ENCODE assay signal across 9 mouse cellular contexts in genomic region chr5:77372778-77373177, GRCm38 (mm10). TPM values are rescaled to one million over a fixed set of nuclear protein-coding genes. Genes with fewer than 3 reads are reported as not detected.
DNase-seq lines count a peak whose midpoint lies in the region; ATAC-seq and TF ChIP-seq lines count a peak whose summit lies in the region.
"Had no signal": no experiment of that assay in that cellular context is flagged by ENCODE, and none has a peak within 500 bp of the region (broad histone marks: within the 10 kb centered on the region; RNA-seq: fewer than 3 reads in every experiment).

No protein-coding gene starts in this region.

- 27% methylated on average over 6 of the region's 6 CpGs for WGBS in spleen, adult 2 months
- WGBS in liver, embryonic 16.5 days (ENCODE audit: insufficient replicate concordance), result 29% methylated on average over 6 of the region's 6 CpGs

- no peaks in the 10 kb centered on the region for H3K27me3 ChIP-seq in spleen, adult 2 months (ENCODE audit: control insufficient read depth, insufficient read depth, low read length)
- no peaks in the 10 kb centered on the region for H3K27me3 ChIP-seq in liver, embryonic 16.5 days (ENCODE audit: control insufficient read depth, insufficient read depth, low read depth, low read length)

- no peak for TF ChIP-seq POLR2A in spleen, adult 2 months (IDR thresholded peaks at IDR 0.05; ENCODE audit: low read depth, low read length)

- peak; percentile 13; the same call in 1 of the 2 replicates for ATAC-seq in liver, embryonic 16.5 days (ENCODE audit: low read depth)

- peak; percentile 37 for DNase-seq in embryo, embryonic 11 days
- no peak for DNase-seq in embryo, embryonic 10 days (ENCODE audit: low spot score)
- DNase-seq in spleen, adult 2 months (ENCODE audit: low read depth in 1 of 2, low spot score in 2 of 2), result peak; percentile 21 to 29
- DNase-seq in spleen, postnatal 14 days (ENCODE audit: low spot score in 2 of 2), result no peak
- no peak for DNase-seq in urinary bladder, postnatal 4 days (ENCODE audit: low spot score in 2 of 2)
- no peak for DNase-seq in frontal cortex, postnatal 25 days (ENCODE audit: low spot score in 2 of 2)
- no peak for DNase-seq in urinary bladder, postnatal 25 days (ENCODE audit: low spot score)

- TF ChIP-seq CTCF in spleen, adult 2 months (IDR thresholded peaks at IDR 0.05; ENCODE audit: extremely low read depth, insufficient read depth, insufficient read length, insufficient replicate concordance), result no peak

- H3K4me3 ChIP-seq in spleen, adult 2 months (ENCODE audit: extremely low read depth, insufficient read depth, insufficient read length), result no peak overlapping the region
- H3K4me3 ChIP-seq in liver, embryonic 16.5 days (ENCODE audit: low read depth, low read length), result no peak overlapping the region

- no peak overlapping the region for H3K9ac ChIP-seq in liver, embryonic 16.5 days (ENCODE audit: low read depth, low read length)

- peak overlapping the region; percentile 1; the same call in 1 of the 2 replicates for H3K27ac ChIP-seq in spleen, adult 2 months (ENCODE audit: insufficient read depth, low read length)
- no peak overlapping the region; the same call in 1 of the 2 replicates for H3K27ac ChIP-seq in liver, embryonic 16.5 days (ENCODE audit: low read length)

- no peak overlapping the region for H3K4me2 ChIP-seq in liver, embryonic 16.5 days (ENCODE audit: low read depth, low read length)

- H3K36me3 ChIP-seq in spleen, adult 2 months (ENCODE audit: control insufficient read depth, insufficient read depth, low read length), result no peaks in the 10 kb centered on the region
- H3K36me3 ChIP-seq in liver, embryonic 16.5 days (ENCODE audit: control insufficient read depth, insufficient read depth), result no peaks in the 10 kb centered on the region
- H3K36me3 ChIP-seq: G1E had no signal

- no peaks in the 10 kb centered on the region for H3K9me3 ChIP-seq in liver, embryonic 16.5 days (replicated peaks; ENCODE audit: control insufficient read depth, low read length)

- H3K4me1 ChIP-seq in spleen, adult 2 months (ENCODE audit: control insufficient read depth, insufficient read depth, insufficient read length), result peaks cover 9% of the 10 kb centered on the region; the same call in 1 of the 2 replicates
- no peaks in the 10 kb centered on the region; the same call in 1 of the 2 replicates for H3K4me1 ChIP-seq in liver, embryonic 16.5 days (ENCODE audit: control insufficient read depth, low read depth, low read length)

RNA-seq across cellular contexts. Expression of gene Igfbp7, which starts 35.1 kb away (rescaled TPM):
- 2,807 and 6,735 TPM in 2 replicates for polyA plus RNA-seq in spleen, adult 2 months (2012; rRNA removed)
- polyA plus RNA-seq in liver, embryonic 16.5 days (2015; fragmentation: Nextera tagmentation; extraction: Ambion mirVana), result 26.3 and 30.9 TPM in 2 replicates
- polyA plus RNA-seq: G1E had no signal

Comparison
In these comparisons a context has a peak if more than half of its experiments do, and no peak if none do; other contexts are left out.
1. DNase-seq: peak in embryo, embryonic 11 days (single experiment) and spleen, adult 2 months (2 of 2); none in embryo, embryonic 10 days (single experiment), spleen, postnatal 14 days (0 of 2), urinary bladder, postnatal 4 days (0 of 2), frontal cortex, postnatal 25 days (0 of 2) and urinary bladder, postnatal 25 days (single experiment).
2. RNA of gene Igfbp7, which starts 35.1 kb away (polyA plus RNA-seq): 2,807 to 6,735 TPM in spleen, adult 2 months; 26.3 to 30.9 TPM in liver, embryonic 16.5 days; every median in the first group is over 10 times any median in the second.